Mouse (Mus musculus) c-Kit-positive CD71-negative TER-119-negative erythroid progenitor cells, embryonic 14.5 days (primary cell): ENCODE results near the gene Lrrc9.

Source experiments
- DNase-seq: peaks from one replicate; pipeline ENCODE4 v3.0.0-alpha.2; 2013; ENCODE audit warnings: low read depth

Gene Lrrc9

DNA sequence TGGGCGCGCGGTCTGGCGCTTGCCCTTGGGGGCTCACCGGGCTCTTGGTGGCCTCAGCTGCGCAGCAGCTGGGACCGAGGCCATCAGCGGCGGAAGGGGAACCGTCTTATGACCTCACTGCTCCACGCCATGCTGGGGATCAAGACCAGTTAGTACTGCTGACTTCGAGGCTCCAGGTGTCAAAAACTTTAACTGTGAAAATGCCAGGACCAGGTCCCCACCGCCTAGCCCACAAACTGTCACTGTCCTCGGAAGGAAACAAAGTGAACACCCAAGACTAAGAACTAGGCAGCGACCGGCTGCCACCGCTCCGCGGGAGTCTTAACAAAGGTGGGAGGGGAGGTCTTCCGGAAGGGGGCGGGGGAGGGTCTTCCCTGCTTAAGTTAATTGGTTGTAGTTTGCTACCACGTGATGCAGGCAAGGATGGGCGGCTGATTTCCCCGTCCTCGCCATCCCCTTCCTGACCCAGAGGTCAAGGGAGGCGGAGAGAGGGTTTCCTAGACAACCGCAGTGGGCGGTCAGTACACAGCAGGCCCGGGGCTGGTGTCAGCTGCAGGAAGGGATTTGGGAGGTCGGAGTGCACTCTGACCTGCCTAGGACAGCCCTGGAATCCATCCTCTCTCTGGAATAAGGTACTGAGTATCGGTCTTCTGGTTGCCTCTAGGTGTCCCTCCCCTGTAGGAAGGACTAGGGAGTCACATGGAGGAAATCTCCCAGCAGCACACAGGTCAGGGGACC is at the start of gene Lrrc9:
Gene Lrrc9, plus strand, starts transcription at position 28 of the 738 bp plus-strand sequence.
- no peak for DNase-seq

DNA sequence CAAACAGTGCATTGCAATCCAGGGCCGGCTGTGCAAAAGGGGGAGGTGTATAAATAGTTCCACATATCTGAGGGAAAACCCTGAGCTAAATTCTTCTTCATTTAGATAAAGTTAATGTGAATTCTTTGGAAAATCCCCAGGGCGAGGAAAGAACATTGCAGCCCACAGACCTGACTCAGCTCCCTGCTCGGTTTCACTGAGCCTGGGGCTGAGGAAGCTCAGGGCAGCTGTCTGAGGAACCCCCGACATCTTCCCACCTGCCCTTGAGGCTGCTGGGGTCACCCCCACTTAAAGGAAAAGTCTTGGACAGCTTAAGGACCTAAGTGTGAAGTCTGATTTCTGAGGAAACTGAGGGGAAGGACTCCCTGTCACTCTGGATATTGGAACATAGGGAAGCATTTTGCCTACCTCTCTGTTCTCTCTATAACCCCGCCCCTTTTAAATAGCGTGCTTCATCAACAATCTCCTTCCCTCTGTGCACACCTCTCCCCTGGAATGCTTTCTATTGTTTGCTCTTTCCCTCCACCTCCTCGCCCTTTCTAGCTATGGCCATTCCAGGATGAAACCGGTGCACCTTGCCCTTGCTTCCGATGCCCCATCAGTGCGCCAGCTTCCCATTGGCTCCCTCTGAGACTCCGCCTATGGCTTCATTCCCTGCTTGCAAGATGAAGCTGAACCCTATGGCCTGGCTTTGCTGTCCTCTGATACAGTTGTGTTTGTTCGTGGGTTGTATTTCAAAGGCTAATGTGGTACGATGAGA is 48.4 kb upstream of the Lrrc9 start:
- no peak for DNase-seq

DNA sequence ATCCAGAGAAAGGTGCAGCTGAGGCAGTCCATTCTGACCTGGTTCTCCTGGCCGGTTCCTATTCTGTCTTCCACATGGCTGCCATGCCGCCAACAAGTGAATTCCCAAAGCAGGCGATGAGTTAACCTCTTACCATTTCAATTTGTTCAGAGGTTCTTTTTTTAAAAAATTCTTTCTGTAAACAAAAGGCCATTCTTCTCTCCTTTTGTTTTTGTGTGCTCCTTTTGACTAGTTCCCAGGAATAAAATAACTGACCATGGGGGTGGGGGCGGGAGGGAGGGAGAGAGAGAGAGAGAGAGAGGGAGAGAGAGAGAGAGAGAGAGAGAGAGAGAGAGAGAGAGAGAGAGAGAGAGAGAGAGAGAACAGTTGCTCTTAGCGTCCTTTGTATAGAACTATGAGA is 36.6 kb upstream of the Lrrc9 start:
- no peak for DNase-seq

DNA sequence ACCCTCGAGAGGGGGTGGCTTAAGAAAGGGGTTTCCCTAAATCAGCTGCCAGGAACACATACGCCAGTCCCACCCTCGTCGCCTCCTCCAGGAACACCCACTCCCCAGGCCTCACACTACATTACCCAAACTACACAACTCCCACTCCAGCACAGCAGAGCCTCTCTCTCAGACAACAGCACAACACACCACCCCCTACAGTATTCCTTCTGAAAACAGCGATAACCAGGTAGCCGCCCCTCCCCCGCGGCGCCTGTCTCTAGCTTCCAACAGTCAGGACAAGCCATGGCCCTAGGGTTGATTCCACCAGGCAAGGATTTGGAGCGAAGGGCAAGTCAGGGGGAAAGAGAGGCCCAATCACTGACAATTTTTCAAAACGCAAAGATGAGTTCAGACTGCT is 34.5 kb upstream of the Lrrc9 start:
- no peak for DNase-seq

DNA sequence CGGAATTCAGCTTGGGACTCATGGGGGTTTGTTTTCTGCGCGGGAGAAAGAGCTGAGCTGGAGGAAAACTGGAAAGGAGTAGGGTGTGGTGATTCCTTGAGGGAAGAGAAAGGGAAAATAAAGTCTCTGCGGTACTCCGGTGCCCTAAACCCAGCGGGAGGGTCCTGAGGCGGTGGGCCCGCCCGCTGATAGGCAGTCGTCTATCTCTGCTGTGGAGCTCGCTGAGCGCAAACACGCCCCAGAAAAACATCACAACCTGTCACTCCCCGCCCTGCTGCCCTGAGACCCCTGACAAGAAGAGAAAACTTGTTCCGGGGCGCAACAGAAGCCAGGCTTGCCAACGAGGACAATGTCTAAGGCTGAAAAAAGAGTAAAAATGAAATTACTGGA is 34.0 kb upstream of the Lrrc9 start:
- DNase-seq: no peak

DNA sequence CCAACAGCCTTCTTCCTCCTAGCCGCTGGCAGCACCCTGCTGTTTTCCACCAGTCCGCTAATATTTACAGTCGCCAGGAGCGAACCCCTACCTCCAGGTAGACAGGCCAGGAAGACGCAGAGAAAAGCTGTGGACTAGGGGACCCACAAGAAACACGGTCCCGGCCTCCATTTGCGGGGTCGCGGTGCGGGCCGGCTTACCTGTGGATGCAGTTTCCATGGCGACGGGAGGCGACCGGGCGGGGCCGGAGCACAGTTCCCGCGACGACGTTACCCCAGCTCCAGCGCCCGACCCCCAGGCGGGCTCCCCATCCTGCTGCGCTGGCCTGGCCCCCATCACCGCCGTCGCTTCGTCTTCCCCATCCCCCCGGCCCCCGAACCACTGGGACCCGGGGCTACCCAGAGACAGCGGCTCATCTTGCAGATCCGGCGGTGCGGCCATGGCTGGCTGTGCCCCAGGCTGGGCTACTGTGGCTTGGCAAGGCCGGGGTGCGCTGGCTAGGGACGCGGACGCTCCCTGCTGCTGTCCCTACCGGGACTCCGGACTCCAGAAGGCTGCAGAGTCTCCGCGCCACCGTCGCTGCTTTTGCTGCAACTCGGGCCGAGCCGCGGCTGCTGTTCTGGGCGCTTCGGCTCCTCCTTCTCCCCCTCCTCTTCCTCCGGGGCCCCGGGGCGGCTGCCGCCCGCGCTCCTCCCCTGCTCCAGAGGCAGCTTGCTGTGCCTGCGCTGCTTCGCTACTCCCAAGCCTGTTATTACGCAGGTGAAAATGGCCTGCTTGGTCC is 33.4 kb upstream of the Lrrc9 start:
- peak; percentile 13 for DNase-seq

DNA sequence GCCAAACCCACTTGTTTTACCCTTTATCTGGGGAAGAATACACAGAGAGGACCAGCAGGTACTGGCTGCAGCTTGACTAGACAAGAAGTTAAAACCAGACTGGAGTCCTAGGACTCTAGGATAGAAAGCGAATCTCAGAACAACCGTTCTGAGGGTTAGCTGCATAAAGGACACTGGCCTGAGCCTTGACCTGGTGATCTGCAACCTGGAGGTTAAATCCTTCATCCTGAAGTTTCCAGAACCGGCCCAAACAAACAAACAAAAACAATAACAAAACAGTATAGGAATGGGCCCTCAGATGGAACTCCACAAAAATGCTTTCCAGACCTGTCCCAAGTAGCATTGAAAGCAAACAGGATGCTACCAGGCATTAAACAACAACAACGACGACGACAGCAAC is 32.7 kb upstream of the Lrrc9 start, which contains the start of gene Rtn1:
Gene Rtn1, minus strand, starts transcription at position 101 of the 400 bp plus-strand sequence.
- DNase-seq: no peak

DNA sequence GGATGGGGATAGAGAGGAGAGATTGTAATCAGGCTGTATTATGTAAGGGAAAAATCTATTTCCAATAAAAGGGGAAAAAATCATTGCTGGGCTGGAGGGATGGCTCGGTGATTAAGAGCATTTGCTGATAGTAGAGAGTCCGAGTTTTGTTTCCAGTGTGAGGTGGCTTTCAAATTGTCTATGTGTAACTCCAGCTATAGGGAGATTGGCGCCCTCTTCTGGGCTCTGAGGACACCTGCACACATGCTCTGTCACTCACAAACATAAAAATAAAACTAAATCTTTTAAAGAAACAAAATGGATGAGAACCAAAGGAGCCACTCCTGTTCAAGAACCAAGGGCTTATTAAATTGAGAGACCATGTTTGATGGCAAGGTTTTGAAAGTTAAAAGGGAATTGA is 23.9 kb upstream of the Lrrc9 start:
- DNase-seq: no peak

DNA sequence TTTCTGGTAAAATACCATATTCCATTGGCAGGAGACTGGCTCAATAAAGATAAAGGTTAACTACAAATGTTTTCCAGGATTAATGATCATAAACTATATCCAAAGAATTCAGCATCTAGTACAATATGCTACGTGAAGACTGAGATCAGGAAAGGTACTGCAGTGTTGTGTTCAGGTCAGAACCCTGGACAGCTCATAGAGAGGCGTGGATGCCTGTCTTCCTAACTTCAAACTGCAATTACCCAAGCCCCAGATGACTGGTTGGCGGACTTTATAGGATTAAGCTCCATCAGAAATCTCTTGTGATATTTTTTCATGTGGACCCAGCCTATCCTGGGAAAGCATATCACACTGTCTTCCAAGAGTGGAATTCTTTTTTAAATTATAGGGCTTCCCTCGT is 19.0 kb upstream of the Lrrc9 start:
- DNase-seq: no peak

DNA sequence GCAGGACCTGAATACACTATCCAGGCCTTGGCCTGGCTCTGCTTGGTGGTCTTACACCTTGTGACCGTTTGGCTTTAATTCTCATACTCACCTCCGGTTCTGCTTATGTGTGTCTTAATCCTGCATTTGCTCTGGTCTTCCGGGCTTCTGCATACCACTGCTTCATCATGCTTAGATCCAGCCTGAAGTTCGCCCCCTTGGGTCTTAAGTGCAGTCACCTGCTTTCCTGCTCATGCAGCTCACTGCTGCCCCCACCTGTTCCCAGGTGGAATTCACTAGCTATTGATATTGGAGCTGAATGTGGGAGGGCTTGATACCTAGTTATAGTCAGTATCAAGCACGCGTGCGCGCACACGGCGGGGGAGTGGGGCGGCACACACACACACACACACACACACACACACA is 13.9 kb upstream of the Lrrc9 start:
- DNase-seq: no peak

DNA sequence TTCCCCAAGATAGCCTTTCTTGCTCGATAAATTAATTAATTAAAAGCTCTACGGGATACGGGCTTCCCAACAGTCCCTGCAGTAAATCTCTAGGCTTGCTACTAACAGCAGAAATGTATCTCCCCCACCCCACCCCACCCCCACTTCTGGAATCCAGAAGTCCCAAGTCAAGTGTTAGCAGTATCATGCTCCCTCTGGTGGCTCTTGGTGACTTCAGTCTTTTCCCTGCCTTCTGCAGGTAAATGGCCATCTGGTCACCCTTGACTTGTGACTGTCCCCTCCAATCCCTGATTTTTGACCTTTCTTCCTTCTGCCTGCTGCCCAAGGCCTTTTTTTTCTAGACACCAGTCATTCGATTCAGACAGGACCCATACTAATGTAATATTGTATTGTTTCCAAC is 9.5 kb upstream of the Lrrc9 start:
- no peak for DNase-seq

DNA sequence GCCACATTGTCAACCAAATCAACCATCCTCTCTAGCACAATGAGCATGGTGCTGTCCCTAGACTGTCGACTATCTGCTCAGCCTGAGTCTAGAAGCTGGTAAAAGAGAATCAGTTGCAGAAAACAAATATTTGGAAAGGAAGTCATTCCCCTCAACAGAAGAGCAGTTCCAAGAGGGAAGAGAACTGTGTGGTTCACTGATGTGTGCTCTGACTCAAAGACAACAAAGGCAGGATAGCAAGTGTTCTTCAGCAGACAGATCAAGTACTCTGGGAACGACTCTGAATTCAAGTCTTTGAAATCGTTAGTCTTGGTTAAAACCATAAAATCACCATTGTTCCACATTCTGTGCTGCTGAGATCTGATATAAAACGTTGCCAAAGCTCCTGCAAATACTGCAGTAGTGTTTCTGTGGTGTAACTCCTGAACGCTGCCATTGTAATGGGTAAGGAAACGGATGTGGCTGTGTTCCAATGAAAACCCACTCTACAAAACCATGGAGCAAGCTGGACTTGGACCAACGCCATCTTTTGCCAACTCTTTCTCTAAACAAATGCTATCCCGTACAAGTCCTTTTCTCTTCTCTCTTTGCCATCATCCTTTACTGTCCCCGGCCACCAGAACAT is 8.3 kb upstream of the Lrrc9 start:
- no peak for DNase-seq

DNA sequence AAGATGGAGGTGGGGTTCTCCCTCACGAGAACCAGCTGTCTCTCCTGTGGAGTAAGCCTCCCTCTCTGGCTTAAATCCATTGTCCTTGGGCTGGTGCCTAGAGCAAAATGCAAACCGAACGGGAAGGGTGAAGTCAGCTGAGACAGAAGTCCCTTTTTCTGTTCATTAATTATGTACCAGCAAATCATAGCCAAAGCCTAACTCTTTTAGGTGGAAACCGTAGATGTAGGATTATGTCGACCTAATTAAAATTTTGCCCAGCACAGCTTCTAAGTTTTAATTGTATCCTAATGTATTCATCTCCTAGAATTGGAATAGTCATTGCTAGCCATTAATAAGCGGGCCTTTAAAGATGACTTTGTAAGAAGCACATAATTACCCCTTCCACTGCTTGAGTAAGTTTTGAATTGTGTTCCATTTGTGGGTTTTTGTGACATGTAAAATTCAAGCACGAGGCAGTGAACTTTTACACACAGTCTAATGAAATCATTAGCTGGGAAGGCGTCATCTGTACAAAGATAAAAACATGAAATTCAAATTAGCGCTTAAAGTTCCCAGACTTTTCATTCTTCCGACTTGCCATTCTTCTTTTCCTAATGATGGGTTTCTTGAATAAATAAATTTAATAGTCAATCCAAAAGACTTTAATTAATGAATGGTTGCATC is 3.9 kb upstream of the Lrrc9 start:
- DNase-seq: no peak

DNA sequence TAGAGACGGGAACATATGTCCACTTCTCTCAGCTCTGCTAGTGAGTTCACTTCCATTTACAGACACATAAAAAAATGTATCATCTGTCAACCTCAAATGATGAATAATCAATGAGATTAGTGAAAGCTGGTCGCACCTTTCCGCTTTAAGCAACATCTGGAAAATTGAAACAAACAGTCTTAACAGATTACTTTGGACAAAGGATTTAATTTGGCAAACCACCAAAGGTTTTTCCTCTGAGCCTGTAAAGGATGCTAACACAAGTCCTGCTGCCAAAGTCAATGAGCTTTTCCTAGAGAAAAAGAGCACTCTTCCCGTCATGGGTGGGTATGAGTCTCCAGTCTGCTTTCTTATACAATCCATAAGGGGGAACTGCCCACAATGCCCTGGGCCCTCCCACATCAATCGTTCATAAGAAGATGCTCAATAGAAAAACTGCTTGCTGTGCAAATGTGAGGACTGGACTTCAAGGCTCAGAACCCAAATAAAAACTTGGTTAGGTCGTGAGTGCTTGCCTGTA is 2.6 kb upstream of the Lrrc9 start:
- DNase-seq: no peak

DNA sequence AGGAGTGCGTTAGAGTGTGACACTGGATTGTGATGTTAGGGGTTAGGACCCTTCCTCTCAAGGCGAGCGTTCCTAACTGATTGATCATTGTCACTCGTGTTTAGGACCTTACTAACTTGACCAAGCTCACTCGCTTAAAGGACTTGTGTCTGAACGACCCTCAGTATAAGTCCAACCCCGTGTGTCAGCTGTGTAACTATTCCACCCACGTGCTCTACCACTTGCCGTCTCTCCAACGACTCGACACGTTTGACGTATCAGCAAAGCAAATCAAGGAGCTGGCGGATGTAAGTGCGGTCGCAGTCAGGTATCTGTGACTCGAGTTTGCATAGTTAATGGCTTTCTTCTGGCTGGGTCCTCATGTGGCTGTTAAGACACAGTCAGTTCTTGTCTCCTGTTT is 12.3 kb downstream of the Lrrc9 start:
- DNase-seq: no peak

DNA sequence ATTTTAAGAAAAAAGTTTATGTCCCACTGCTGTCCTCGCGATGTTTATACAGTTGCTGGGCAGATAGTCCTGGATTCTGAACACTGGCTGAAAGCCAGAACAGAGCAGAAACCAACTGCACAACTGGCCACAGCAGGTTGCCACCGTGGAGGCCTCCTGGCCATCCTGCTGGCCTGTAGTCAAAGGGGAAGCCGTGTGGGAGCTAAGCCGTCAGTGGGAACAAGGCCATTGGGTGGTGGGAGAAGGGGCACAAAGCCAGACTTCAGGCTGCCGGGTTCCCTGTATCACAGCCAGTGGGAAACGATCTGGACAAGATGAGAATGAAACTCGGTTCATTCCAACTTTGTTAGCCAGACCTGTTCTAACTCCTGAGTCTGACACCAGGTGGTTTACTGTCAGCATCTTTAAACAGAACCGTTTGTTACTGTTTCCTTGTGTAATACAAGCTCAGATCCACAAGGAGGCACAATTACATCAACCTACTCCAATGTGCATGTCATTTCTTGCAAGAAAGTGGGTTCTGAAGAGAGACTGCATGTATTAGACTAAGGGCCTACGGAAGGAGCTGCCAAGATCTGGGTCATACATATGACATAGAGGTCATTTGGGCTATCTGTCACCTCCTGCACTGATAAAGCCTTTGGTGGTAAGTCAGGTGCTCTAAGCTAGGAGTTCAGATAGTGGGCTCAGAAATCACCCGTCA is 19.7 kb downstream of the Lrrc9 start:
- DNase-seq: no peak

DNA sequence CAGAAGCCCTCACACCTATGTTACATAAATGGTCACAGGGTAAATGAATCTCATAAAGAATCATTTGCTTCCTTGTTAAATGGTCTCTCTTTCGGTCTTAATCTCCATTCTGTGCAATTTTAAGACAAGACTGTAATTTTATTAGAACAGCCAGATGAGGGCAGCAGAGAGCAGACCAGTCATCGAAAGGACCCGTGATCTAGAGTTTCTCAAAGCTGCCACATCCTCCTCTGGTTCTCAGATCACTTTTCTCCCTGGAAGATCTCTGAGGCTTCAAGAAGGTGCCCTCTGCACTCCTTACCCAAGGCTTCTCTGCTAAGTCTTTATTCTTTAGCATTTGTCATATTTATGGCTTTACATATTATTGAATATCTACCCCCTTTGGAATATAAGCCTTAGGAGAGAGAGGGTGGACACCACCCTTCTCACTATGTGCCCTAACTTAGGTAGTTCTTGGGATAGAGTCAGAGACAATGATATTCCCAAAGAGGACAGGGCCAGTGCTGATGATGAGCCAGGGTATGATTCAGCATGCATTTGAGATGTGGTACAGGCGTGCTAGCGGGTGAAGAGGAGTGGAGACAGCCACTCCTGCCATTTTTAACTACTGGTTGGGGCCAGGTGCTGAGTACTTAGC is 20.3 kb downstream of the Lrrc9 start:
- DNase-seq: peak; percentile 75

DNA sequence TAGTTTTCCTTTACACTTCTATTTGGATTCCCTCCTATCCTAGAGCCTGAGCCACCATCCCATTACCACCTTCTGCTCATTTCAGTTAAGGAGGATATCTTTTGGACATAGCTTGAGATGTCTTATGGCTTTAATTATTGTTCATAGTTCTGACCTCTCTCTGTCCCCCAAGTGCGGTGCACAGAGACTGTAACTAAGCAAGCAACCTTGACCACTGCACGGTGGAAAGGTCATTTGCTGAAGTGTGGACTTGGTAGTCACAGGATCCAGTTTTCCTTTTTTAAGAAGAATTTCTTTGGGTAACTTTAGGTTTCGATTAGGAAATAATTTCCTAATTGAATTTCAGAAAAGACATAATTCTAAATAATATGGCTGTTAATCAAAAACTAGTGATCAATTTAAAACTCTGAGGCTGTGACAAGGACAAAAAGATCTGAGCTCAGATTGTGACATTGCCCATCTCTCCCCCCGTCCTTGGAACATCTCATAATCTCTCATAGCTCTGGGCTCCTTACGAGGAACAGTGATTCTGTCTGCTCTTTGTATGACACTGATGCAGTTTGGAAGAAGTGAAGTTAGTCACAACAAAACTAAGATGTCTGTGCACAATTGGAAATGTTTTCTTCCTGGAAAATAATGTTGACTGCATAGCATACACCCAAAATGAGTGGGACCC is 24.3 kb downstream of the Lrrc9 start:
- DNase-seq: no peak

DNA sequence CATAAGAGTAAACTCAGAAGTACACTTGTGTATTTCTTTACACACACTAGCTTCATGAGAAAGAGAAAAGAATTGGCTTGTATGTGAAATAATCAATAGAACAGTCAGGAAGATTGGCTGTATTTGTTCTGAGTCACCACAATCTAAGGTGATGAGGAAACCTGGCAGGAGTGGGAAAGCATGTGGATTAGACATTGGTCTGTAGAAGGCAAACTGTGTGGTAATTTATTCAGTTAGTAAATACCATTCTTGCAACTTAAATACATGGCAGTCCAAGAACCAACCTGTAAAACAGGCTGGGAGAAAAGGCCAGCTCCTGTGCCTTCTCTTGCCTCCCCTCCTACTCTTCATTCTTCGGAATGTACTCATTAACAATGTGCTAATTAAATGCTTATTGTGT is 25.6 kb downstream of the Lrrc9 start:
- DNase-seq: no peak

DNA sequence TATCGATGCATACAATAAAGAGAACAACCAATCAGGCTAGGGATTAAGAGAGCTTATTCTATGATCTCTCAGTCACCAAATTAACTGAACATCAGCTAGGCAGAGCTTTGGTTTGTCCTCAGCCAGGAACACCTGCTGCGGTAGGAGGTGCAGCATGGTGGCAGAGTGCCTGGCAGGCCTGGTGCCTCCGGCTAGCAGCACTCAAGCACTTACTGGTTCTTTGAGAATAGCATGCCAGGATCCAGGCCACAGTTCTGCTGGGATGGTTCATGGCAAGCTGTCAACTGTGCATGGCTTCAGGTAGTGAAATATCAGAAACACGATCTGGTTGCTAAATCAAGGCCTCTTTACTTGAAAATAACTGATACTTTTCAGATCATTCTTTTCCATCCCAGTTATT is 26.1 kb downstream of the Lrrc9 start:
- no peak for DNase-seq
